Mouse (Mus musculus): Measurements from ENCODE around the gene Traf7. TPM values are rescaled to one million over a fixed set of nuclear protein-coding genes. Genes with fewer than 3 reads are reported as not detected.
A peak's percentile ranks its signal among the peaks of the same experiment; 100 is the strongest.

The Traf7 gene
- polyA plus RNA-seq, 1 experiment from 2014 or later, result 102 TPM

DNA sequence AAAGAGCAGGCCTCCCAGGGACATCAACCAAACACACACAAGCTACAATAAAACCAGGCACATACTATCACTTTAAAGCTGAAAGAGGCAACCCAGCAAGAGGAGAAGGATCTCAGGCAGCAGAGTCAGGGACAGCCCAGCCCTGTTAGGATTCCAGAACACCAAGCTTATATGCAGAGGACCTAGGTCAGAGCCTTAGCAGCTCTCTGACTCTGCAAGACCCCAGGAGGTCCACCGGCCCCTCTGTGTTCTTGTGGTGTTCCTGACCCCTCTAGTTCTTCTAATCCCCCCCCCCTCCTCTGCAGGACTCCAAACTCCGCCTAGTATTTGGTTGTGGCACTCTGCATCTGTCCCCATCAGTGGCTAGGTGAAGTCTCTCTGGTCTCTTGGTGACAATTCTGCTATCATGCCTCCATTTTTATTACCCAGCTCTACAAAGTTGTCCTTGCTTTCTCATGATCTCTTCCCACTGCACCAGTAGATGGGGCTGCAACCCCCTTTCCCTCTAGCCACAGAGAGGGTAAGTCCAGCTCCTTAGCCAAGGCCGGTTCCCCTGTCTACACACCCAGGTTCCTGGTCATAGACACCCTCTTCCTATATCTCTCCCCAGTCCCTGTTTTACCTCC is 47.4 kb downstream of the Traf7 start:
- ATAC-seq (ENCODE audit: insufficient number of reproducible peaks, low FRiP score, low TSS enrichment, low read depth), result no peak
- no peak overlapping the region for H3K4me2 ChIP-seq (ENCODE audit: low read depth, severe bottlenecking)
- whole genome bisulfite sequencing, result 61% methylated on average over 3 of the region's 3 CpGs
- H3K4me3 ChIP-seq (ENCODE audit: low read depth, low read length), result no peak overlapping the region
- H3K27me3 ChIP-seq (ENCODE audit: control insufficient read depth, insufficient read depth, low read length), result no peaks in the 10 kb centered on the region
- no peak for DNase-seq (ENCODE audit: low spot score)
- peaks cover 9% of the 10 kb centered on the region for H3K4me1 ChIP-seq (ENCODE audit: control insufficient read depth, insufficient read depth, low read length)
- peaks cover 13% of the 10 kb centered on the region for H3K36me3 ChIP-seq (ENCODE audit: control insufficient read depth, insufficient read depth, low read length)
- H3K9me3 ChIP-seq (ENCODE audit: control insufficient read depth, low read length), result no peaks in the 10 kb centered on the region
- H3K9ac ChIP-seq (ENCODE audit: low read length), result no peak overlapping the region
- H3K27ac ChIP-seq (replicated peaks; ENCODE audit: low read depth, low read length), result no peak overlapping the region

DNA sequence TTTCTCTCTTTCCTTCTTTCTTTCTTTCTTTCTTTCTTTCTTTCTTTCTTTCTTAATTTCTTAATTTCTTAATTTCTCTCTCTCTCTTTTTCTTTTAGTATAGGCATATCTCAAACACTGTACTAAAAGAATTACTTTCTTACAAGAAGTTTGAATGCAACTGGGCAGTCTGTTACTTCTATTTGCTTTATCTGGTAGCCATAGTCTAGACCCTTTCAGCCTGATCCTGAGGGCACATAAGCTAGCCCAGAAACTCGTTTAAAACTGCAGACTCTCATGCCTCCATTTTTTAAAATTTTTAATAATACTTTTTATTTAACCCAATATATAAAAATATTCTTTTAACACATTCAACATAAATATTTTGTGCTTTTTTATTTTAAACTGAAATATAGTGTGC is 48.3 kb downstream of the Traf7 start:
- no peaks in the 10 kb centered on the region for H3K27me3 ChIP-seq (ENCODE audit: control insufficient read depth, insufficient read depth, low read length)
- no peaks in the 10 kb centered on the region for H3K9me3 ChIP-seq (ENCODE audit: control insufficient read depth, low read length)
- ATAC-seq (ENCODE audit: insufficient number of reproducible peaks, low FRiP score, low TSS enrichment, low read depth) (no peak), DNase-seq (ENCODE audit: low spot score) (no peak)
- peak overlapping the region; percentile 82; the same call in 1 of the 2 replicates for H3K4me3 ChIP-seq (ENCODE audit: low read depth, low read length)
- H3K27ac ChIP-seq (replicated peaks; ENCODE audit: low read depth, low read length), result no peak overlapping the region
- peaks cover 17% of the 10 kb centered on the region for H3K36me3 ChIP-seq (ENCODE audit: control insufficient read depth, insufficient read depth, low read length)
- no peak overlapping the region for H3K9ac ChIP-seq (ENCODE audit: low read length)
- H3K4me2 ChIP-seq (ENCODE audit: low read depth, severe bottlenecking), result peak overlapping the region; percentile 26; the same call in 1 of the 2 replicates
- H3K4me1 ChIP-seq (ENCODE audit: control insufficient read depth, insufficient read depth, low read length), result peaks cover 8% of the 10 kb centered on the region
- 27% methylated on average over 1 of the region's 1 CpGs for WGBS

GRCm38 (mm10) chr17:24478663-24479380 is 48.9 kb downstream of the Traf7 start, which contains the start of gene Mlst8:
Gene Mlst8 (minus strand): TSS chr17:24479078.
- DNase-seq (ENCODE audit: low spot score) (peak; percentile 99), ATAC-seq (ENCODE audit: insufficient number of reproducible peaks, low FRiP score, low TSS enrichment, low read depth) (peak; percentile 88)
- Histone ChIP-seq H3K4me2 (ENCODE audit: low read depth, severe bottlenecking) (peak within 1 kb of the TSS; percentile 58), H3K9me3 (ENCODE audit: control insufficient read depth, low read length) (no peaks in the 10 kb centered on the region), H3K4me1 (ENCODE audit: control insufficient read depth, insufficient read depth, low read length) (peaks cover 8% of the 10 kb centered on the region), H3K9ac (ENCODE audit: low read length) (peak within 1 kb of the TSS; percentile 91), H3K27me3 (ENCODE audit: control insufficient read depth, insufficient read depth, low read length) (no peaks in the 10 kb centered on the region), H3K27ac (replicated peaks; ENCODE audit: low read depth, low read length) (peak within 1 kb of the TSS; percentile 94), H3K4me3 (ENCODE audit: low read depth, low read length) (peak within 1 kb of the TSS; percentile 82), H3K36me3 (ENCODE audit: control insufficient read depth, insufficient read depth, low read length) (peaks cover 21% of the 10 kb centered on the region)
- under 1% methylated on average over 48 of the region's 48 CpGs for WGBS

DNA sequence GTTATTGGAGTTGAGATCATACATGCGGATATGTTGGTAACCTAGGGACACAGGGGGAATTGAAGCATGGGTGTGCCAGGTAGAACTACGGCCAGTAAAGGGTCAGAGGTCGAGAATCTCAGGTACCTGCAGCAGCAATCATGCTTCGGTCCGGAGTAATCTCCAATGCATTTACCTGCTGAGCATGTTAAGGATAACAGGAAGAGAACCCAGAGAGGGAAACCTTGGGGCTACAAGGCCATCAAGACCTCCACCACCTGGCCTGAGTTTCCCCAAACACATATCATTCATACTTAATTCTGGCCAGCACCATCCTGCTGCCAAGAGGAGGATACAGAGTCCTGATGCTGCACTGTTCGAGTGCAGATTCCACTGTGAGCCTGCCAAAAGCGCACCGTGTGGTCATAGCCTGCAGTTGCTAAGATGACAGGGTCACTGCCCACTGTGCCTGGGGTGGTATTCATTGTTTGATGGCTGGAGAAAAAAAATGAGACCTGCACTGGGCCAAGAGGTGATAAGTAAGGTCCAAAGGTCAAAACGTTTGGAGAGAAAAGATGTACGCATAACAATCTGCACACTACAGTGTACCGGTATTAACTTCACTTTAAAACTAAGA is 49.6 kb downstream of the Traf7 start:
- H3K36me3 ChIP-seq (ENCODE audit: control insufficient read depth, insufficient read depth, low read length), result peaks cover 21% of the 10 kb centered on the region
- H3K27ac ChIP-seq (replicated peaks; ENCODE audit: low read depth, low read length), result no peak overlapping the region
- DNase-seq (ENCODE audit: low spot score) (no peak), ATAC-seq (ENCODE audit: insufficient number of reproducible peaks, low FRiP score, low TSS enrichment, low read depth) (peak; percentile 14; the same call in 1 of the 2 replicates)
- H3K4me2 ChIP-seq (ENCODE audit: low read depth, severe bottlenecking), result peak overlapping the region; percentile 58
- H3K4me1 ChIP-seq (ENCODE audit: control insufficient read depth, insufficient read depth, low read length), result peaks cover 8% of the 10 kb centered on the region
- peak overlapping the region; percentile 82 for H3K4me3 ChIP-seq (ENCODE audit: low read depth, low read length)
- 55% methylated on average over 11 of the region's 11 CpGs for WGBS
- H3K9me3 ChIP-seq (ENCODE audit: control insufficient read depth, low read length), result no peaks in the 10 kb centered on the region
- H3K9ac ChIP-seq (ENCODE audit: low read length), result peak overlapping the region; percentile 91
- no peaks in the 10 kb centered on the region for H3K27me3 ChIP-seq (ENCODE audit: control insufficient read depth, insufficient read depth, low read length)

- no peaks in the 10 kb centered on the region for H3K9me3 ChIP-seq (ENCODE audit: control insufficient read depth, low read length)
- H3K27ac ChIP-seq (replicated peaks; ENCODE audit: low read depth, low read length), result no peak overlapping the region
- no peaks in the 10 kb centered on the region for H3K27me3 ChIP-seq (ENCODE audit: control insufficient read depth, insufficient read depth, low read length)
- H3K36me3 ChIP-seq (ENCODE audit: control insufficient read depth, insufficient read depth, low read length), result peaks cover 21% of the 10 kb centered on the region
- H3K9ac ChIP-seq (ENCODE audit: low read length), result peak overlapping the region; percentile 91; the same call in 1 of the 2 replicates
- H3K4me1 ChIP-seq (ENCODE audit: control insufficient read depth, insufficient read depth, low read length), result peaks cover 8% of the 10 kb centered on the region
- peak overlapping the region; percentile 82; the same call in 1 of the 2 replicates for H3K4me3 ChIP-seq (ENCODE audit: low read depth, low read length)
- no peak for ATAC-seq (ENCODE audit: insufficient number of reproducible peaks, low FRiP score, low TSS enrichment, low read depth)
- DNase-seq (ENCODE audit: low spot score), result no peak
- H3K4me2 ChIP-seq (ENCODE audit: low read depth, severe bottlenecking), result peak overlapping the region; percentile 58; the same call in 1 of the 2 replicates
- WGBS, result 94% methylated on average over 20 of the region's 20 CpGs
Observed at GRCm38 (mm10) chr17:24477053-24477984, 50.4 kb downstream of the Traf7 start.

GRCm38 (mm10) chr17:24476022-24476776 is 51.5 kb downstream of the Traf7 start:
- 90% methylated on average over 10 of the region's 10 CpGs for WGBS
- H3K4me2 ChIP-seq (ENCODE audit: low read depth, severe bottlenecking), result no peak overlapping the region
- no peaks in the 10 kb centered on the region for H3K9me3 ChIP-seq (ENCODE audit: control insufficient read depth, low read length)
- ATAC-seq (ENCODE audit: insufficient number of reproducible peaks, low FRiP score, low TSS enrichment, low read depth) (no peak), DNase-seq (ENCODE audit: low spot score) (no peak)
- no peaks in the 10 kb centered on the region for H3K27me3 ChIP-seq (ENCODE audit: control insufficient read depth, insufficient read depth, low read length)
- H3K36me3 ChIP-seq (ENCODE audit: control insufficient read depth, insufficient read depth, low read length), result peaks cover 21% of the 10 kb centered on the region
- H3K9ac ChIP-seq (ENCODE audit: low read length), result no peak overlapping the region
- H3K4me1 ChIP-seq (ENCODE audit: control insufficient read depth, insufficient read depth, low read length), result peaks cover 17% of the 10 kb centered on the region
- no peak overlapping the region for H3K27ac ChIP-seq (replicated peaks; ENCODE audit: low read depth, low read length)
- no peak overlapping the region for H3K4me3 ChIP-seq (ENCODE audit: low read depth, low read length)

GRCm38 (mm10) chr17:24475586-24475985 is 52.2 kb downstream of the Traf7 start:
- WGBS, result 91% methylated on average over 6 of the region's 6 CpGs
- peaks cover 21% of the 10 kb centered on the region for H3K36me3 ChIP-seq (ENCODE audit: control insufficient read depth, insufficient read depth, low read length)
- no peak for ATAC-seq (ENCODE audit: insufficient number of reproducible peaks, low FRiP score, low TSS enrichment, low read depth)
- no peak overlapping the region for H3K27ac ChIP-seq (replicated peaks; ENCODE audit: low read depth, low read length)
- peaks cover 20% of the 10 kb centered on the region for H3K4me1 ChIP-seq (ENCODE audit: control insufficient read depth, insufficient read depth, low read length)
- H3K9me3 ChIP-seq (ENCODE audit: control insufficient read depth, low read length), result no peaks in the 10 kb centered on the region
- H3K9ac ChIP-seq (ENCODE audit: low read length), result no peak overlapping the region
- DNase-seq (ENCODE audit: low spot score), result no peak
- no peak overlapping the region for H3K4me3 ChIP-seq (ENCODE audit: low read depth, low read length)
- no peak overlapping the region for H3K4me2 ChIP-seq (ENCODE audit: low read depth, severe bottlenecking)
- H3K27me3 ChIP-seq (ENCODE audit: control insufficient read depth, insufficient read depth, low read length), result no peaks in the 10 kb centered on the region
